Mouse (Mus musculus): ENCODE results near the gene Pax7. TPM values are rescaled to one million over a fixed set of nuclear protein-coding genes. Genes with fewer than 3 reads are reported as not detected.

Gene Pax7
- total and polyA plus RNA-seq, 2 experiments from 2014 or later, result 0.41 to 3.6 TPM

- peaks cover 73% of the 10 kb centered on the region for H3K27me3 ChIP-seq (ENCODE audit: insufficient read depth, low read length)
- no peaks in the 10 kb centered on the region for H3K36me3 ChIP-seq (ENCODE audit: insufficient read depth, low read length)
- peaks cover 7% of the 10 kb centered on the region; the same call in 1 of the 2 replicates for H3K4me1 ChIP-seq (ENCODE audit: insufficient read depth, low read length)
- no peaks in the 10 kb centered on the region for H3K9me3 ChIP-seq (ENCODE audit: low read length)
- H3K27ac ChIP-seq, result no peak overlapping the region
- no peak for TF ChIP-seq CTCF (IDR thresholded peaks at IDR 0.05; ENCODE audit: low read depth)
- WGBS, result 3% methylated on average over 44 of the region's 44 CpGs
- H3K9ac ChIP-seq (replicated peaks; ENCODE audit: low read length), result no peak overlapping the region
- ATAC-seq (no peak), DNase-seq (ENCODE audit: low spot score) (no peak)
- H3K4me2 ChIP-seq (ENCODE audit: low read depth, low read length), result peak overlapping the region; percentile 25; the same call in 1 of the 2 replicates
- H3K4me3 ChIP-seq (ENCODE audit: low read length), result no peak overlapping the region; the same call in 1 of the 2 replicates
These were observed 10.0 kb downstream of the Pax7 start for GRCm38 (mm10) chr4:139823138-139823869.

DNA sequence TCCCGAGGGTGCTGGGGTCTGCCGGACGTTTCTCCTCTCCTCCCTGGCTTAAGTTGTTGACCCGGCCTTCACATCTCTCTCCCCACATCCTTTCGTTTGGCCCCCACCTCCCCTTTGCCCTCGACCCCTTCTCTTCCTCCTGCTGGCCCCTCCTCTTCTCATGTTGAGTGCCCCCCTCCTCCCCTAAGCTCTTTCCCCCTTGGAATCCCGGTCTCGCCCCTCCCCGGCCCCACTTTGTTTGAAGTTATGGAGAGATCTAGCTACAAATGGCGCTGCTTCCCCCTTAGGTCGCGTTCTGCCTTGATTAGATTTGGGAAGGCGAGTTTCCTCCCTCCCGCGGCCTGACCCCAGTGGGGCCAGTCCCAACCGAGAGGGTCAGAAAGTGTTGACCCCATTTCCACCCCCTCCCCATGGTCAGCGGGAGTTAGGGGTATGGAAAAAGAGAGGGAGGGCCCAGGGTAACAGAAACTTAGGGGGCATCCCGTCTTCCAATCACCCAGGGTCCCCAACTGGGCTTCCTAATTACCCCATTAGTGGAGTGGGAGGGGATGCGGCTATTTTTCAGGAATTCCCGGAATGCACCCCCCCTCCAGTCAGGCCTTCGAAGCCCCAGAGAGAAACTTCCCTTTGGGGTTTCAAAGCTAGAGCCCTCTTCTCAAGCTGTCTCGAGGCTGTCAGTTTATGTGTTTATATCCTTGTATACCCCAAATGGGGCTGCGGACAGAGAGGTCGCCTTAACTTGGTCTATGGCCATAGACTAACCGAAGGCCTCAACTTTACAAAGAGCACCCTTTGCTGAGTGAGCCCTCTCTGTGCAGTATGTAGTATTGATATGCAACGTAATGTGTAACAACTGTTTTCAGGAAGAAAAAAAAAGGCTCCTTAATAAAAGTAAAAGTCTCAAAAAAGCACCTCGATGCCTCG, 10.9 kb downstream of the Pax7 start:
- H3K27me3 ChIP-seq (ENCODE audit: insufficient read depth, low read length), result peaks cover 77% of the 10 kb centered on the region
- no peak for ATAC-seq

GRCm38 (mm10) chr4:139821491-139822160, 11.7 kb downstream of the Pax7 start:
- H3K4me2 ChIP-seq (ENCODE audit: low read depth, low read length), result peak overlapping the region; percentile 48
- 0 out of 2 replicates have a peak overlapping the region, but pooled peaks have one; percentile 13 for H3K9ac ChIP-seq (replicated peaks; ENCODE audit: low read length)
- peaks cover 78% of the 10 kb centered on the region for H3K27me3 ChIP-seq (ENCODE audit: insufficient read depth, low read length)
- ATAC-seq, result no peak
- WGBS, result 1% methylated on average over 65 of the region's 65 CpGs
- no peak overlapping the region for H3K27ac ChIP-seq
- DNase-seq (ENCODE audit: low spot score), result peak; percentile 39
- peaks cover 7% of the 10 kb centered on the region; the same call in 1 of the 2 replicates for H3K4me1 ChIP-seq (ENCODE audit: insufficient read depth, low read length)
- peak overlapping the region; percentile 25 for H3K4me3 ChIP-seq (ENCODE audit: low read length)
- TF ChIP-seq CTCF (IDR thresholded peaks at IDR 0.05; ENCODE audit: low read depth), result no peak
- no peaks in the 10 kb centered on the region for H3K36me3 ChIP-seq (ENCODE audit: insufficient read depth, low read length)
- no peaks in the 10 kb centered on the region for H3K9me3 ChIP-seq (ENCODE audit: low read length)

More for the DNA sequence above, 10.9 kb downstream of the Pax7 start:
- Histone ChIP-seq H3K4me1 (ENCODE audit: insufficient read depth, low read length) (peaks cover 7% of the 10 kb centered on the region; the same call in 1 of the 2 replicates), H3K9ac (replicated peaks; ENCODE audit: low read length) (no peak overlapping the region), H3K4me3 (ENCODE audit: low read length) (no peak overlapping the region), H3K36me3 (ENCODE audit: insufficient read depth, low read length) (no peaks in the 10 kb centered on the region), H3K9me3 (ENCODE audit: low read length) (no peaks in the 10 kb centered on the region), H3K4me2 (ENCODE audit: low read depth, low read length) (no peak overlapping the region), H3K27ac (no peak overlapping the region)
- 11% methylated on average over 28 of the region's 28 CpGs for WGBS
- DNase-seq (ENCODE audit: low spot score), result no peak
- TF ChIP-seq CTCF (IDR thresholded peaks at IDR 0.05; ENCODE audit: low read depth), result no peak

GRCm38 (mm10) chr4:139821071-139821470, 12.3 kb downstream of the Pax7 start:
- no peaks in the 10 kb centered on the region for H3K36me3 ChIP-seq (ENCODE audit: insufficient read depth, low read length)
- ATAC-seq (no peak), DNase-seq (ENCODE audit: low spot score) (no peak)
- 3% methylated on average over 22 of the region's 22 CpGs for WGBS
- H3K9ac ChIP-seq (replicated peaks; ENCODE audit: low read length), result 0 out of 2 replicates have a peak overlapping the region, but pooled peaks have one; percentile 13
- no peak for TF ChIP-seq CTCF (IDR thresholded peaks at IDR 0.05; ENCODE audit: low read depth)
- no peaks in the 10 kb centered on the region for H3K9me3 ChIP-seq (ENCODE audit: low read length)
- peak overlapping the region; percentile 48 for H3K4me2 ChIP-seq (ENCODE audit: low read depth, low read length)
- peaks cover 73% of the 10 kb centered on the region for H3K27me3 ChIP-seq (ENCODE audit: insufficient read depth, low read length)
- H3K4me3 ChIP-seq (ENCODE audit: low read length), result peak overlapping the region; percentile 25
- H3K27ac ChIP-seq, result no peak overlapping the region
- peaks cover 7% of the 10 kb centered on the region; the same call in 1 of the 2 replicates for H3K4me1 ChIP-seq (ENCODE audit: insufficient read depth, low read length)

DNA sequence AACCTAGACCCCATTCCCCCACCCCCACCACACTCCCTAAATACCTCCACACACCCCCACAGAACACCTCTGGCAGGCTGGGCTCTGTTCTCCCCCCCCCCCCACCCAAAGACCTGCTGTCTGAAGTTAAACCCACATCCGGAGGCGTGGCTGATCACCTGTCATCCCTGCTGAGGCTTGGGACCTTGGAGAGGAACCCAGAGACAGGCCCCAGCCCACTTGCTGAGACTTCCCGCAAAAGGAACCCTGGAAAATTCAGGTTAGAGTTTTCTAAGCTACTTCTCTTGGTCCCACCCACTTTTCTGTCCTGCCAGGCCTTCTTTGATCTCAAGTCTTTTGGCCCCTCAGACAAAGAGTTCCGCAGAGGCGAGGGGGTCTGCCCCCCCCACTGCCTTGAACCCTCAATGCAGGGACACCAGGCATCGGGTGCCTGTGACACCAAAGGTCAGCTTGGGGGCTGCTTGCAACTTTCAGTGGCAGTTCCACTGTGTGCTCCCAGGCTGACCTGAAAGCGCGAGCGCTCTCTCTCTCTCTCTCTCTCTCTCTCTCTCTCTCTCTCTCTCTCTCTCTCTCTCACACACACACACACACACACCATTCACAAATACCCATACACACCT, 13.8 kb downstream of the Pax7 start:
- ATAC-seq (no peak), DNase-seq (ENCODE audit: low spot score) (no peak)
- Histone ChIP-seq H3K4me3 (ENCODE audit: low read length) (no peak overlapping the region), H3K9ac (replicated peaks; ENCODE audit: low read length) (no peak overlapping the region), H3K4me2 (ENCODE audit: low read depth, low read length) (no peak overlapping the region), H3K4me1 (ENCODE audit: insufficient read depth, low read length) (peaks cover 7% of the 10 kb centered on the region; the same call in 1 of the 2 replicates), H3K27me3 (ENCODE audit: insufficient read depth, low read length) (peaks cover 61% of the 10 kb centered on the region), H3K9me3 (ENCODE audit: low read length) (no peaks in the 10 kb centered on the region), H3K36me3 (ENCODE audit: insufficient read depth, low read length) (no peaks in the 10 kb centered on the region), H3K27ac (no peak overlapping the region)
- WGBS, result 21% methylated on average over 9 of the region's 9 CpGs
- TF ChIP-seq CTCF (IDR thresholded peaks at IDR 0.05; ENCODE audit: low read depth), result no peak

DNA sequence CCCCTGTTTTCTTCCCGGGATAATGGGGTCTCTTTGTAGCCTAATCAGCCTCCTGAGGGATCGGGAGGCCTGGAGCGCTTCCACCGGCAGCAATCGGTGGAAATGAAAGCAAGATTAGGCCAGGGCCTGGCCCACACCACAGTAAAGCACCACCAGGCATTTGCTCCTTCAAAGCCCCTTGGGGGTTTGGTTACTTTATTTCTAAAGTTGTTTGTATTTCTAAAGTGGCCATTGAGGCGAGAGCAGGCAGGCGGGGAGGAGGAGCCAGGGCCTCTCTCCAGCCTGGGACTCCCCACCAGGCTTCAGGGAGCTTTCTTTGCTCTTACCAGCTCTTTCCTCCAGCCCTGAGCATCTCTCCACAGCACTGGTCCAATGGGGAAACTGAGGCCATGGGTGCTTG, 15.2 kb downstream of the Pax7 start:
- H3K4me3 ChIP-seq (ENCODE audit: low read length), result no peak overlapping the region
- no peak overlapping the region for H3K4me2 ChIP-seq (ENCODE audit: low read depth, low read length)
- 12% methylated on average over 7 of the region's 7 CpGs for WGBS
- no peak for DNase-seq (ENCODE audit: low spot score)
- no peaks in the 10 kb centered on the region for H3K36me3 ChIP-seq (ENCODE audit: insufficient read depth, low read length)
- TF ChIP-seq CTCF (IDR thresholded peaks at IDR 0.05; ENCODE audit: low read depth), result no peak
- no peak for ATAC-seq
- H3K27ac ChIP-seq, result no peak overlapping the region
- H3K9ac ChIP-seq (replicated peaks; ENCODE audit: low read length), result no peak overlapping the region
- H3K9me3 ChIP-seq (ENCODE audit: low read length), result no peaks in the 10 kb centered on the region
- peaks cover 7% of the 10 kb centered on the region; the same call in 1 of the 2 replicates for H3K4me1 ChIP-seq (ENCODE audit: insufficient read depth, low read length)
- peaks cover 50% of the 10 kb centered on the region for H3K27me3 ChIP-seq (ENCODE audit: insufficient read depth, low read length)

Measured in hindbrain, postnatal 0 days (tissue).